Mouse (Mus musculus): ENCODE measurements around the gene Chst13. TPM values are rescaled to one million over a fixed set of nuclear protein-coding genes. Genes with fewer than 3 reads are reported as not detected.

Gene Chst13
- polyA plus RNA-seq, 1 experiment from 2014 or later = 0.22 TPM

DNA sequence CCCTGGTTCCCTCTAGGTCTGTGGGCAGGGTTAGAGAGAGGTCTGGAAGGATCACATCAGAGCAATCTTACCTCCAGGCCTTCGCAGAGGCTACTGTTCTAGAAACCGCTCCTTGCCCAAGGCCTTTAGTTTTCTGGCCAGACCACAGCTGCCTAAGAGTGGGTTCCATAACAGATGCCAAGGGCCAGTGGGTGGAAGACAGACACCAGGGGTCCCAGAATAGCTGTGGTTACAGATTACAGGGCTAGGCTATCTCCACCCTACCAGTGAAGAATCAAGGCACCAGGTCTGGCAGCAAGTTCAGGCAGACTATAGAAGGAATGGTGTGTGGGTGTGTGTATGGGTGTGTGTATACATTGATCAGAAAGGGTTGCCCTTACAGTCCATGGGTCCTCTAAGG, 6.0 kb downstream of the Chst13 start:
- Histone ChIP-seq H3K4me3 (no peak overlapping the region), H3K4me2 (replicated peaks) (no peak overlapping the region), H3K27me3 (no peaks in the 10 kb centered on the region), H3K36me3 (no peaks in the 10 kb centered on the region), H3K4me1 (no peaks in the 10 kb centered on the region), H3K27ac (no peak overlapping the region), H3K9ac (no peak overlapping the region), H3K9me3 (no peaks in the 10 kb centered on the region)
- WGBS = 97% methylated on average over 2 of the region's 2 CpGs
- ATAC-seq (ENCODE audit: insufficient number of reproducible peaks, insufficient read depth, low FRiP score, low TSS enrichment) = no peak

DNA sequence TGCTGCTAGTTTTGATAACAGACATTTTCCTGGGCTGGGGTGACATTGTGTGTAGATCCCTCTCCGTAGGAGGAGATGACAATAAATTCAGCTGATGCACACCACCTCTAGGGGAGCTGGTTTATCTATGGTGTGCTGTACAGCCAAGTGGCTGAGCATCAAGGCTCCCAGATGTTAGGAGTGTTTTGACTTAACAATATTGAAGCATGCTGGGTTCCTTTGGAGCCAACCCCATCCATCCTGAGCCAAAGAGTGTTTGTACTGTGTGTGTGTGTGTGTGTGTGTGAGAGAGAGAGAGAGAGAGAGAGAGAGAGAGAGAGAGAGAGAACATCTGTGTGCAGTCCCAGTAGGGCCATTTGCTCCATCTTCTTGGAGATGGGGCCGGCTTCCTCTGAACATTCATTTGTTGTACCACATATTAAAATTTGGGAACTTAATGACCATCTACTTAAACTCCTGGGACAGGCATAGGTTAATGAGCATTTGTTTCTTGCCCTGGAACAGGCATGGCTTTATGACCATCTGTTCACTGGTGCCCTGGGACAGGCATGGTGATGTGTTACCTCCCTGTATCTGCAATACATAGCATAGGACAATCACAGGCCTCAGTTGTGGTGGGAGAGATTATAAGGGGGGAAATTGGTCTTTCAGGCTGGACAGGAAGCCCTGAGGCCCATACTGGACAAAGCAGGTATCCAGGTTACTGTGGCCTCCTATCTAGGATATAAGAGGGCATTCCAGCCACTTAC, 7.3 kb downstream of the Chst13 start:
- no peak for ATAC-seq (ENCODE audit: insufficient number of reproducible peaks, insufficient read depth, low FRiP score, low TSS enrichment)
- 86% methylated on average over 2 of the region's 2 CpGs for WGBS

DNA sequence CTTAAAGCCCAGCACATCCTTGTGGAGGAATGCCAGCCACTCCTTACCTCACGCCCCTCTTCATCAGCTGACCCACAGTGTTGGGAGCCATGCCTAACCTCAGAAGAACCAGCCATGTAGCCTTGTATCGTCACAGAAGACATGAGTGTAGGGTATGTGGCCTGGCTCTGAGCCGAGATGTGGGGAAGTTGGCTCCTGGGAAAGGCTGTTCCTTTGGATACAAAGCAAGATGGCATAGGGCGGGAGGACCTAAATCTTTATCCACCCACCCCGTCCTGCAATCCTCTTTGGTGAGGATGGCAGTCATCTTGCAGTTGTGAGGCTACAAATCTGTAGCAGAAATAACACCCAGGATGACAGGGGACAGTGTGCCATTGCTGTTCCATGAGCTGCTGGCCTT, 9.0 kb downstream of the Chst13 start:
- Histone ChIP-seq H3K27me3 (no peaks in the 10 kb centered on the region), H3K9me3 (no peaks in the 10 kb centered on the region), H3K9ac (no peak overlapping the region), H3K4me2 (replicated peaks) (no peak overlapping the region), H3K4me3 (no peak overlapping the region), H3K4me1 (no peaks in the 10 kb centered on the region), H3K27ac (no peak overlapping the region), H3K36me3 (no peaks in the 10 kb centered on the region)
- no peak for ATAC-seq (ENCODE audit: insufficient number of reproducible peaks, insufficient read depth, low FRiP score, low TSS enrichment)
- 85% methylated on average over 5 of the region's 5 CpGs for WGBS

More for the DNA sequence above, 7.3 kb downstream of the Chst13 start:
- Histone ChIP-seq H3K9ac (no peak overlapping the region), H3K27me3 (no peaks in the 10 kb centered on the region), H3K27ac (no peak overlapping the region), H3K4me1 (no peaks in the 10 kb centered on the region), H3K4me2 (replicated peaks) (no peak overlapping the region), H3K9me3 (no peaks in the 10 kb centered on the region), H3K36me3 (no peaks in the 10 kb centered on the region), H3K4me3 (no peak overlapping the region)

DNA sequence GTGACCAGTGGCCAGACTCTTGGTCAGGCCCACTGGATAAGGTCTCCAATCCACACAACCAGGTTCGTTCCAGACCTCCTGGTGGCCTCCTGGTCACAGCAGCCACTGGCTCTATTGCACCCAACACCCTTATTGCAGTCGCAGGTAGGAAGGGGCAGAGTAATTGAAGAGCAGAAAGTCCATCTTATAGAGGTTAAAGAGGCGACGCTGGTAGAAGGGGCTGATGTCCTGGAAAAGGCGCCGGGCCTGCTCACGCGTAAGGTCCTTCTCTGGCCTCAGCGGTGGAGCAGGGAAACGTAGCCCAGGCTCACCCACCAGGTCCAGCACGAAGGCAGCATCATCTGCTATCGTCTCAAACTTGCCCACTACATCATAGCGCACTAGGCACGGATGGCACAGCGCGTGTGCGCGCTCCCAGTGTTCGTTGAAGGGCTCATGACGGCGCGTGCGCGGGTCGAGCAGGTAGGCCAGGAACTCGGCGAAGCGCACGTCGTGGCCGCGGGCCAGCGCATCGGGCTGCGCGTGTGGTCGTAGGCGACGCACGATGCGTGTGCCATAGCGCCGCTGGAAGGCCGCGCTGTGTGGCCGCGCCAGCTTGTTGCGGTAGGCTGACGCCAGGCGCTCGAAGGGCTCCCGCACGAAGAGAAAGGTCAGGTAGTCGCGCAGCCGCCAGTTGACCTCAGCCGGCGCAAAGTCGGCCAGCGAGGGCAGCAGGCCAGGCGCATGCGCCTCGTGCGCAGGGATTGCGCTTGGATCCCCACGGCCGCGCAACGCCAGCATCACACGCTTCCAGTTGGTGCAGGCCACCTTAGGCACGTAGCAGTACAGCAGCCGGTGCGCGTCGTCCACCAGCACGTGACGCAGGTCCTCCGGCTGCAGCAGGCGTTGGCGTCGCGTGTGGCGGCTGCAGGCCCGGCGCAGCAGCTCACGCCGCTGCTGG, 15.9 kb downstream of the Chst13 start:
- Histone ChIP-seq H3K36me3 (no peaks in the 10 kb centered on the region), H3K4me1 (no peaks in the 10 kb centered on the region), H3K4me2 (replicated peaks) (no peak overlapping the region), H3K9ac (no peak overlapping the region), H3K27me3 (no peaks in the 10 kb centered on the region; the same call in 1 of the 2 replicates), H3K4me3 (no peak overlapping the region), H3K27ac (no peak overlapping the region), H3K9me3 (peaks cover 13% of the 10 kb centered on the region; the same call in 1 of the 2 replicates)
- no peak for ATAC-seq (ENCODE audit: insufficient number of reproducible peaks, insufficient read depth, low FRiP score, low TSS enrichment)
- WGBS = 86% methylated on average over 87 of the region's 87 CpGs

DNA sequence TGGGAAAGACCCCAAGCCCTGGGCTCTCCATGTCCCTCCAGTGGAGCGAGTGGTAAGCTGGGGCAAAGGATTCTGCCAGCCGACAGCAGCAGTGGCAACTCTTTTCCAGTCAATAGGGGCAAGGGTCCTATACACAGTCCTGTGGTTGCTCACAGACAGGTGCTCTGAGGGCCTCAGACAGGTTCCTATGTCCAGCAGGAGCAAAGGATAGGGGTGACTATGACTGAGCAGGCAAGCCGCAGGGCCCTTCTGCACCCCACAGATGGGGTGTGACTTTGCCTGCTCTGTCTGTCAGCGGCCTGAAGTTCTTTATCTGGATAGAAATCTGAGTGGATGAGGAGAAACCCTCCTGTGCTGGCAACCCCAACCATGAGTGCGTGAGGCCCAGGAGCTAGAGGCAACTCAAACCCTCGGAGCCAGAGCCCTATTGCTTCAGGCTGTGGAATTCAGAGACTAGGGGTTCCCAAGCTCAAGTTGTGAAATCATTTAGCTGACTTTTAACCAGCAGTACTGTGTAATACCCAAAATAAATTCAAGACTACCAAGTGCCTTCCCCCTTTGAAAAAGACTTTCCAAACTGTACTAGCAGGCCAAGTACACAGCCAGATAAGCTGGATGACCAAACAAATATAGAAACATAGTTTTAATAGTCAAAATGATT, 18.5 kb downstream of the Chst13 start:
- WGBS = 82% methylated on average over 6 of the region's 6 CpGs
- H3K36me3 ChIP-seq = no peaks in the 10 kb centered on the region
- no peak overlapping the region for H3K27ac ChIP-seq
- no peak overlapping the region for H3K4me2 ChIP-seq (replicated peaks)
- no peak overlapping the region for H3K4me3 ChIP-seq
- H3K27me3 ChIP-seq = no peaks in the 10 kb centered on the region; the same call in 1 of the 2 replicates
- peaks cover 13% of the 10 kb centered on the region; the same call in 1 of the 2 replicates for H3K9me3 ChIP-seq
- ATAC-seq (ENCODE audit: insufficient number of reproducible peaks, insufficient read depth, low FRiP score, low TSS enrichment) = no peak
- no peaks in the 10 kb centered on the region for H3K4me1 ChIP-seq
- H3K9ac ChIP-seq = no peak overlapping the region

DNA sequence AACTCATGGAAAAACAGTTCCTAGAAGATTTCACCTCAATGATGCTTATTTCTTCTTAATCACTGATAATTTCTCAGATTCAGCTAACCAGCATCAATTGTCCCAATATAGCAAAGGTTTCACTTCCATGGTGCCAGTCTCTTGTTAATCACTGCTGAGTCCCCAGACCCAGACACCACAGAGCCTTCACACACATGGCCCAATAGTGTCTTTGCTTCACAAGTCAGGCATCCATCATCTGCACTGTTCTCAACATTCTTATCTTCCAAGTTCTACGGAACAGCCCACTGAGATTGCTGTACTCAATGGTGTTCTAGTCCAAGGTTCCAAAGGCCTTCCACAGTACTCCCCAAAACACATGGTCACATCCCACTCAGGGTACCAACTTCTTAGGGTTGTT, 24.1 kb downstream of the Chst13 start, which contains the start of gene BC048671:
TSS of gene BC048671 (plus strand) at position 301 of the 400 bp plus-strand sequence.
- WGBS = 92% methylated on average over 1 of the region's 1 CpGs
- Histone ChIP-seq H3K4me1 (no peaks in the 10 kb centered on the region), H3K4me2 (replicated peaks) (no peak within 1 kb of the TSS), H3K27me3 (no peaks in the 10 kb centered on the region), H3K36me3 (no peaks in the 10 kb centered on the region), H3K9me3 (peaks cover 2% of the 10 kb centered on the region; the same call in 1 of the 2 replicates), H3K27ac (no peak within 1 kb of the TSS), H3K9ac (no peak within 1 kb of the TSS), H3K4me3 (no peak within 1 kb of the TSS)
- no peak for ATAC-seq (ENCODE audit: insufficient number of reproducible peaks, insufficient read depth, low FRiP score, low TSS enrichment)

DNA sequence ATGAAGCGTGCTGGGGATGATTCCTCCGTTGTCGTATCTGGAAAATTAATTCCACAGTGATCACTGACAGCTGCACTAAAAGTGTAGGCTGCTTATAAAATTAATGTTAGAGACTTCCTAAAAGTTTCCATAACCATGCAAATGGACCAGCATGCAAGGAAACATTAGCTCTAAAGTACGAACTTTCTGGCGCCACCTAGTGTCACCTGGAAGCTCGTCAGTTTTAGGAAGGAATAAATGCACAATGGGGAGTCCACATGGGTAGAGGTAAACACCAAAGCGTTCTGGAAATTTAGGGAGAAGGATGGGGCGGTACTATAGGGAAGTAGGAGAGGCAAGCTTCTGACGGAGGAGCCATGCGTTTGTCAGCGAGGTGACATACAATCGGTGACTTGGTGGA, 36.7 kb downstream of the Chst13 start:
- H3K36me3 ChIP-seq = no peaks in the 10 kb centered on the region
- H3K4me3 ChIP-seq = no peak overlapping the region
- H3K4me2 ChIP-seq (replicated peaks) = no peak overlapping the region
- no peaks in the 10 kb centered on the region for H3K4me1 ChIP-seq
- no peaks in the 10 kb centered on the region for H3K27me3 ChIP-seq
- H3K9me3 ChIP-seq = 0 out of 2 replicates have a peak, but pooled peaks cover 4% of the 10 kb centered on the region
- no peak overlapping the region for H3K9ac ChIP-seq
- no peak overlapping the region for H3K27ac ChIP-seq
- 56% methylated on average over 12 of the region's 12 CpGs for WGBS
- no peak for ATAC-seq (ENCODE audit: insufficient number of reproducible peaks, insufficient read depth, low FRiP score, low TSS enrichment)

Other genes with a start within 250 kb of the Chst13 start
- not detected in 2 replicates for gene Vmn1r49, start 246.7 kb downstream of the Chst13 start, polyA plus RNA-seq (2016; fragmentation: Nextera tagmentation; extraction: Ambion mirVana)
- not detected in 2 replicates for gene Vmn1r50, start 223.8 kb downstream of the Chst13 start, polyA plus RNA-seq (2016; fragmentation: Nextera tagmentation; extraction: Ambion mirVana)
- gene Vmn1r51, start 202.6 kb downstream of the Chst13 start, polyA plus RNA-seq (2016; fragmentation: Nextera tagmentation; extraction: Ambion mirVana) = not detected in 2 replicates
- gene Vmn1r52, start 150.4 kb downstream of the Chst13 start, polyA plus RNA-seq (2016; fragmentation: Nextera tagmentation; extraction: Ambion mirVana) = not detected in 2 replicates
- not detected in 2 replicates for gene V1ra8, start 122.4 kb downstream of the Chst13 start, polyA plus RNA-seq (2016; fragmentation: Nextera tagmentation; extraction: Ambion mirVana)
- not detected in 2 replicates for gene Vmn1r53, start 100.7 kb downstream of the Chst13 start, polyA plus RNA-seq (2016; fragmentation: Nextera tagmentation; extraction: Ambion mirVana)
- not detected in 2 replicates for gene Vmn1r54, start 78.9 kb downstream of the Chst13 start, polyA plus RNA-seq (2016; fragmentation: Nextera tagmentation; extraction: Ambion mirVana)
- not detected in 2 replicates for gene BC048671, start 24.0 kb downstream of the Chst13 start, polyA plus RNA-seq (2016; fragmentation: Nextera tagmentation; extraction: Ambion mirVana)
- gene Uroc1, start 8.1 kb upstream of the Chst13 start, polyA plus RNA-seq (2016; fragmentation: Nextera tagmentation; extraction: Ambion mirVana) = not detected in 2 replicates
- gene Zxdc, start 44.3 kb upstream of the Chst13 start, polyA plus RNA-seq (2016; fragmentation: Nextera tagmentation; extraction: Ambion mirVana) = 11.5 and 12.6 TPM in 2 replicates
- gene Cfap100, start 103.6 kb upstream of the Chst13 start, polyA plus RNA-seq (2016; fragmentation: Nextera tagmentation; extraction: Ambion mirVana) = 0.65 and 0.76 TPM in 2 replicates
- 4.5 TPM in 2 replicates for gene Klf15, start 137.4 kb upstream of the Chst13 start, polyA plus RNA-seq (2016; fragmentation: Nextera tagmentation; extraction: Ambion mirVana)
- gene Aldh1l1, start 161.2 kb upstream of the Chst13 start, polyA plus RNA-seq (2016; fragmentation: Nextera tagmentation; extraction: Ambion mirVana) = 1.7 and 2.1 TPM in 2 replicates